Mouse (Mus musculus): ENCODE measurements around the gene Gm17660.

GRCm38 (mm10) chr5:104077508-104077907, at the start of gene Gm17660:
- no peak for TF ChIP-seq POLR2A (IDR thresholded peaks at IDR 0.05; ENCODE audit: low read depth, low read length)
- TF ChIP-seq CTCF (IDR thresholded peaks at IDR 0.05; ENCODE audit: extremely low read depth, insufficient read length, insufficient replicate concordance, low read depth, low read length): no peak

Data from small intestine, adult 2 months (tissue).